Mouse (Mus musculus) ES-Bruce4 (cell line): Measurements from ENCODE around the gene Zfp335. TPM values are rescaled to one million over a fixed set of nuclear protein-coding genes. Genes with fewer than 3 reads are reported as not detected.
"Not testable (repeated sequence)": the region's sequence is repeated elsewhere in the genome, so short reads cannot be mapped to it uniquely, and the experiment has no call there.

ENCODE experiments used
- H3K27ac ChIP-seq: 2 replicates; pipeline ENCODE4 v1.5.1; 2012; ENCODE audit warnings: low read length, inconsistent platforms; ENCODE audit not compliant: insufficient read depth
- H3K27me3 ChIP-seq: 2 replicates; pipeline ENCODE4 v1.6.1; 2012; ENCODE audit warnings: mild to moderate bottlenecking, low read length, inconsistent platforms; ENCODE audit not compliant: control insufficient read depth, poor library complexity, insufficient read depth, severe bottlenecking
- H3K36me3 ChIP-seq: 2 replicates; pipeline ENCODE4 v1.6.1; 2012; ENCODE audit warnings: inconsistent platforms, mild to moderate bottlenecking, low read length, moderate library complexity; ENCODE audit not compliant: control insufficient read depth, poor library complexity, insufficient read depth, severe bottlenecking
- H3K4me1 ChIP-seq: one replicate; pipeline ENCODE4 v1.8.1; 2011; ENCODE audit warnings: low read length; ENCODE audit not compliant: control insufficient read depth, insufficient read depth
- H3K4me3 ChIP-seq: 2 replicates; pipeline ENCODE4 v1.5.1; 2011; ENCODE audit warnings: low read depth, mild to moderate bottlenecking, low read length
- H3K9ac ChIP-seq: 2 replicates; pipeline ENCODE4 v1.6.1; 2012; ENCODE audit warnings: low read depth, mild to moderate bottlenecking, inconsistent platforms; ENCODE audit not compliant: poor library complexity, severe bottlenecking
- H3K9me3 ChIP-seq: replicated peaks from 2 replicates; pipeline ENCODE4 v1.6.1; 2012; ENCODE audit warnings: mild to moderate bottlenecking, low read length, inconsistent platforms; ENCODE audit not compliant: control insufficient read depth, poor library complexity, insufficient read depth, severe bottlenecking
- CTCF ChIP-seq: IDR thresholded peaks from one replicate; pipeline ENCODE4 v1.8.1; 2011; ENCODE audit warnings: low read depth, low read length
- EP300 ChIP-seq: IDR thresholded peaks from 2 replicates; pipeline ENCODE4 v1.6.1; 2011; ENCODE audit warnings: low read depth, low read length; ENCODE audit not compliant: insufficient read depth
- POLR2A ChIP-seq: IDR thresholded peaks from one replicate; pipeline ENCODE4 v1.8.1; 2011; ENCODE audit warnings: low read length; ENCODE audit not compliant: insufficient read depth
- polyA plus RNA-seq: library from polyadenylated mRNA; stranded (reverse); fragments of >200 nt; gene quantifications from 2 replicates; pipeline ENCODE4 v1.2.4, GENCODE M21; 2011; ENCODE audit warnings: low read depth; ENCODE audit not compliant: missing spikeins, insufficient read depth, insufficient read length

Zfp335 gene
- polyA plus RNA-seq, 1 experiment = 10.6 TPM

- Histone ChIP-seq H3K9me3 (no peaks in the 10 kb centered on the region), H3K4me3 (no peak overlapping the region), H3K27me3 (no peaks in the 10 kb centered on the region), H3K27ac (peak overlapping the region; percentile 57; the same call in 1 of the 2 replicates), H3K4me1 (no peaks in the 10 kb centered on the region), H3K9ac (no peak overlapping the region), H3K36me3 (no peaks in the 10 kb centered on the region)
- no peak for TF ChIP-seq POLR2A
- no peak for TF ChIP-seq EP300
- no peak for TF ChIP-seq CTCF
Observed at GRCm38 (mm10) chr2:164864593-164864992, 47.0 kb downstream of the Zfp335 start.

DNA sequence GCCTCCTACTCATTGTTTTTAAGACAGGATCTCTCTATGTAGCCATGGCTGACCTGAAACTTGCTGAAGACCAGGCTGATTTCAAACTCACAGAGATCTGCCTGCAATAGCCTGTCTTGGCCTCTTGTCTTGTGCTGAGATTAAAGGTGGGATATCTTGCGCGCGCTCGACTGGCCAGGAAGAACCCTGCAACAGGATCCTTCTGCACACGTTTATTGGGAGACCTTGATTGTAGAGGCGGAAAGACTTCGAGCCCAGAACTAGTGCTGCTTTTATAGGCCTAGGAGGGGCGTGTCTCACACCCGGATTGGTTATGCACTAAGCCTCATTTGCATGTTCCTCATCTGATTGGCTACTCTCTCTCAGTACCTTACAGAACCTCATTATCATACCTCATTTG lies 48.1 kb downstream of the Zfp335 start:
- H3K9me3 ChIP-seq, H3K4me3 ChIP-seq: not testable (repeated sequence)

GRCm38 (mm10) chr2:164862179-164862861 lies 49.2 kb downstream of the Zfp335 start:
- TF ChIP-seq POLR2A = no peak
- TF ChIP-seq EP300 = peak; percentile 23; the same call in 1 of the 2 replicates
- TF ChIP-seq CTCF = no peak
- H3K27ac ChIP-seq = peak overlapping the region; percentile 60

More for the DNA sequence above, 48.1 kb downstream of the Zfp335 start:
- not testable (repeated sequence) for H3K9ac ChIP-seq, H3K36me3 ChIP-seq, H3K4me1 ChIP-seq, H3K27ac ChIP-seq, H3K27me3 ChIP-seq

DNA sequence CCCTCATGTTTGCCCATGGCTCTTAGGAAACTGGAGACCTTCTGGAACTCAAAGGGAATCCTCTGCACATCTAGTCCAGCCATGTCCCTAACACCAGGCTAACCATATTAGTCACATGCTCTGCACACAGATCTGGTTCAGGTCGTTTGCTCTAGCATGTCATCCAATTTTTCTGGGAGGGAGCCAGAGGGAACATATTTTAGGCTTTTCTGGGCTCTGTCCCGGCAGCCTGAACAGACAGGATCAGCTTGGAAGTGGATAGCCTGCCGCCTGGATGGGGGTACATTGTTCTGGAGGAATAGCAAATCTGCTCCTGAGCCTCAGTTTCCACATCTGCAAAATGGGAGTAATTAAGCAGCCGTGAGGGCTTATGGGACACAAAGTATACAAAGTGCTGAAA lies 50.5 kb downstream of the Zfp335 start:
- no peaks in the 10 kb centered on the region for H3K9me3 ChIP-seq

More at GRCm38 (mm10) chr2:164862179-164862861, 49.2 kb downstream of the Zfp335 start:
- H3K9me3 ChIP-seq = no peaks in the 10 kb centered on the region
- no peak overlapping the region for H3K4me3 ChIP-seq
- no peaks in the 10 kb centered on the region for H3K27me3 ChIP-seq
- H3K9ac ChIP-seq = peak overlapping the region; percentile 9; the same call in 1 of the 2 replicates
- no peaks in the 10 kb centered on the region for H3K36me3 ChIP-seq
- H3K4me1 ChIP-seq = no peaks in the 10 kb centered on the region

GRCm38 (mm10) chr2:164859640-164860432 lies 51.7 kb downstream of the Zfp335 start:
- peak overlapping the region; percentile 81 for H3K27ac ChIP-seq
- H3K27me3 ChIP-seq = no peaks in the 10 kb centered on the region
- TF ChIP-seq EP300 = no peak
- no peak for TF ChIP-seq CTCF
- TF ChIP-seq POLR2A = no peak
- H3K9me3 ChIP-seq = no peaks in the 10 kb centered on the region
- no peaks in the 10 kb centered on the region for H3K36me3 ChIP-seq
- H3K4me1 ChIP-seq = no peaks in the 10 kb centered on the region
- H3K4me3 ChIP-seq = no peak overlapping the region
- H3K9ac ChIP-seq = no peak overlapping the region

More for the DNA sequence above, 50.5 kb downstream of the Zfp335 start:
- Histone ChIP-seq H3K27me3 (no peaks in the 10 kb centered on the region), H3K36me3 (no peaks in the 10 kb centered on the region), H3K27ac (no peak overlapping the region), H3K4me1 (no peaks in the 10 kb centered on the region), H3K9ac (no peak overlapping the region), H3K4me3 (no peak overlapping the region)
- TF ChIP-seq CTCF (no peak), EP300 (no peak), POLR2A (no peak)

DNA sequence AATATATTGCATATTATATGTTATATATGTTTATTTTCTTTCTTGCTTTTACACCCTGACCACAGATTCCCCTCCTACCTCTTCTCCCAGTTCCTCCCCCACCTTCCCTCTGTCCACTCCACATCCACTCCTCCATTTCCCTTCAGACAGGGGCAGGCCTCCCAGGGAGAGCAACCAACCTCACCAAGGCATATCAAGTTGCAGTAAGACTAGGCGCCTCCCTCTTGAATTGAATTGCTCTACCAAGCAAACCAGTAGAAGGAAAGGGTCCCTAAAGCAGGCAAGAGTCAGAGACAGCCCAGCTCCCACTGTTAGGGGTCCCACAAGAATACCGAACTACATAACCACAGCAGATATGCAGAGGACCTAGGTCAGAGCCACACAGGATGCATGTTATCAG lies 52.4 kb downstream of the Zfp335 start:
- Histone ChIP-seq H3K9me3 (no peaks in the 10 kb centered on the region), H3K27me3 (no peaks in the 10 kb centered on the region), H3K4me3 (no peak overlapping the region), H3K27ac (peak overlapping the region; percentile 81), H3K36me3 (peaks cover 2% of the 10 kb centered on the region), H3K4me1 (no peaks in the 10 kb centered on the region), H3K9ac (no peak overlapping the region)
- TF ChIP-seq EP300 (0 out of 2 replicates have a peak, but pooled peaks have one; percentile 18), POLR2A (no peak)
